ENCODE assay signal across 9 mouse cellular contexts in genomic region chr12:75176691-75177645, GRCm38 (mm10). TPM values are rescaled to one million over a fixed set of nuclear protein-coding genes. Genes with fewer than 3 reads are reported as not detected.
A peak's percentile ranks its signal among the peaks of the same experiment; 100 is the strongest.
DNase-seq lines count a peak whose midpoint lies in the region; ATAC-seq and TF ChIP-seq lines count a peak whose summit lies in the region.
"Had no signal": no experiment of that assay in that cellular context is flagged by ENCODE, and none has a peak within 500 bp of the region (broad histone marks: within the 10 kb centered on the region; RNA-seq: fewer than 3 reads in every experiment).

Gene Kcnh5 (minus strand): TSS chr12:75177332.

- TF ChIP-seq POLR2A in ES-Bruce4 (IDR thresholded peaks at IDR 0.05; ENCODE audit: insufficient read depth, low read length), result no peak

- no peak within 1 kb of the TSS for H3K9ac ChIP-seq in heart, embryonic 11.5 days (ENCODE audit: low read depth, low read length)
- peak within 1 kb of the TSS; percentile 30; the same call in 1 of the 2 replicates for H3K9ac ChIP-seq in ES-Bruce4 (ENCODE audit: low read depth, poor library complexity, severe bottlenecking)
- peak within 1 kb of the TSS; percentile 28 for H3K9ac ChIP-seq in embryonic facial prominence, embryonic 11.5 days (replicated peaks; ENCODE audit: low read length)
- H3K9ac ChIP-seq in neural tube, embryonic 12.5 days, result peak within 1 kb of the TSS; percentile 63

- WGBS in heart, embryonic 11.5 days (ENCODE audit: insufficient replicate concordance), result under 1% methylated on average over 41 of the region's 52 CpGs
- 0% methylated on average over 49 of the region's 52 CpGs for WGBS in embryonic facial prominence, embryonic 11.5 days
- WGBS in neural tube, embryonic 12.5 days, result under 1% methylated on average over 52 of the region's 52 CpGs

- peaks cover 10% of the 10 kb centered on the region for H3K4me1 ChIP-seq in heart, embryonic 11.5 days (ENCODE audit: control insufficient read depth, insufficient read depth, low read length)
- H3K4me1 ChIP-seq in ES-Bruce4 (ENCODE audit: control insufficient read depth, insufficient read depth, low read length), result no peaks in the 10 kb centered on the region
- no peaks in the 10 kb centered on the region for H3K4me1 ChIP-seq in embryonic facial prominence, embryonic 11.5 days (ENCODE audit: control insufficient read depth, insufficient read depth, low read length)
- H3K4me1 ChIP-seq in neural tube, embryonic 12.5 days, result peaks cover 18% of the 10 kb centered on the region

- H3K36me3 ChIP-seq in heart, embryonic 11.5 days (ENCODE audit: control insufficient read depth, insufficient read depth, low read length), result no peaks in the 10 kb centered on the region
- no peaks in the 10 kb centered on the region for H3K36me3 ChIP-seq in ES-Bruce4 (ENCODE audit: control insufficient read depth, insufficient read depth, low read length, poor library complexity, severe bottlenecking)
- H3K36me3 ChIP-seq in embryonic facial prominence, embryonic 11.5 days (replicated peaks; ENCODE audit: control insufficient read depth, insufficient read depth, low read depth, low read length), result no peaks in the 10 kb centered on the region
- H3K36me3 ChIP-seq in neural tube, embryonic 12.5 days, result no peaks in the 10 kb centered on the region

- no peak for TF ChIP-seq CTCF in ES-Bruce4 (IDR thresholded peaks at IDR 0.05; ENCODE audit: low read depth, low read length)

- ATAC-seq in heart, embryonic 11.5 days (replicated peaks; ENCODE audit: insufficient number of reproducible peaks, low FRiP score, low TSS enrichment), result peak; percentile 49; the same call in 1 of the 2 replicates
- ATAC-seq in embryonic facial prominence, embryonic 11.5 days (replicated peaks; ENCODE audit: insufficient number of reproducible peaks, low FRiP score, low TSS enrichment, low read depth), result peak; percentile 95
- peak; percentile 96 for ATAC-seq in neural tube, embryonic 12.5 days (ENCODE audit: low FRiP score, low read depth)
- ATAC-seq in CD4-positive, CD25-positive, alpha-beta regulatory T cell, adult 4 months, result no peak

- H3K27me3 ChIP-seq in heart, embryonic 11.5 days (ENCODE audit: control insufficient read depth, insufficient read depth, low read length), result peaks cover 53% of the 10 kb centered on the region
- H3K27me3 ChIP-seq in ES-Bruce4 (ENCODE audit: control insufficient read depth, insufficient read depth, low read length, poor library complexity, severe bottlenecking), result peaks cover 4% of the 10 kb centered on the region
- peaks cover 13% of the 10 kb centered on the region for H3K27me3 ChIP-seq in embryonic facial prominence, embryonic 11.5 days (ENCODE audit: control insufficient read depth, insufficient read depth, low read length)
- peaks cover 27% of the 10 kb centered on the region for H3K27me3 ChIP-seq in neural tube, embryonic 12.5 days (replicated peaks)

- H3K27ac ChIP-seq in heart, embryonic 11.5 days (ENCODE audit: low read depth, low read length), result no peak within 1 kb of the TSS
- H3K27ac ChIP-seq in ES-Bruce4 (ENCODE audit: insufficient read depth, low read length), result no peak within 1 kb of the TSS
- H3K27ac ChIP-seq in embryonic facial prominence, embryonic 11.5 days (replicated peaks; ENCODE audit: low read depth, low read length), result no peak within 1 kb of the TSS
- H3K27ac ChIP-seq in neural tube, embryonic 12.5 days, result no peak within 1 kb of the TSS

- DNase-seq in heart, adult 9 months (ENCODE audit: low spot score in 2 of 2), result no peak
- peak; percentile 79 for DNase-seq in embryonic facial prominence, embryonic 11.5 days (ENCODE audit: low spot score)
- peak; percentile 24 for DNase-seq in heart, postnatal 4 days
- peak; percentile 61 to 64 for DNase-seq in left cerebral cortex, adult 8-10 months (ENCODE audit: low spot score in 2 of 2)

- no peaks in the 10 kb centered on the region for H3K9me3 ChIP-seq in heart, embryonic 11.5 days (replicated peaks; ENCODE audit: control insufficient read depth, low read length)
- H3K9me3 ChIP-seq in ES-Bruce4 (replicated peaks; ENCODE audit: control insufficient read depth, insufficient read depth, low read length, poor library complexity, severe bottlenecking), result no peaks in the 10 kb centered on the region
- no peaks in the 10 kb centered on the region for H3K9me3 ChIP-seq in embryonic facial prominence, embryonic 11.5 days (replicated peaks; ENCODE audit: control insufficient read depth, low read length)
- no peaks in the 10 kb centered on the region for H3K9me3 ChIP-seq in neural tube, embryonic 12.5 days

- H3K4me3 ChIP-seq in heart, embryonic 11.5 days (ENCODE audit: low read depth, low read length), result peak within 1 kb of the TSS; percentile 42
- H3K4me3 ChIP-seq in ES-Bruce4 (ENCODE audit: low read depth, low read length), result peak within 1 kb of the TSS; percentile 62
- H3K4me3 ChIP-seq in embryonic facial prominence, embryonic 11.5 days (ENCODE audit: low read depth, low read length), result peak within 1 kb of the TSS; percentile 47
- H3K4me3 ChIP-seq in neural tube, embryonic 12.5 days, result peak within 1 kb of the TSS; percentile 52

- peak within 1 kb of the TSS; percentile 73 for H3K4me2 ChIP-seq in heart, embryonic 11.5 days
- H3K4me2 ChIP-seq in embryonic facial prominence, embryonic 11.5 days (ENCODE audit: low read depth, low read length), result peak within 1 kb of the TSS; percentile 89
- peak within 1 kb of the TSS; percentile 97 for H3K4me2 ChIP-seq in neural tube, embryonic 12.5 days (replicated peaks)

- TF ChIP-seq EP300 in ES-Bruce4 (IDR thresholded peaks at IDR 0.05; ENCODE audit: insufficient read depth, low read depth, low read length), result no peak

RNA-seq across cellular contexts. Expression of gene Kcnh5, which starts in this region (rescaled TPM):
- 0.06 TPM in 1 of 2 replicates, not detected in the other for polyA plus RNA-seq in heart, embryonic 11.5 days (2014; fragmentation: Nextera tagmentation; extraction: Ambion mirVana)
- not detected in 2 replicates for polyA plus RNA-seq in ES-Bruce4 (2011; ENCODE audit: insufficient read depth, insufficient read length, low read depth, missing spikeins)
- 0.10 and 0.15 TPM in 2 replicates for polyA plus RNA-seq in embryonic facial prominence, embryonic 11.5 days (2014; fragmentation: Nextera tagmentation; extraction: Ambion mirVana)
- total RNA-seq in heart, postnatal 4 days (2021), result not detected
- total RNA-seq in left cerebral cortex, adult 8-10 months (2022), result 10 to 100 TPM; 50.9 to 58.2 (median 53.6) TPM
- 0.95 and 1.00 TPM in 2 replicates for polyA plus RNA-seq in neural tube, embryonic 12.5 days (2016; fragmentation: Nextera tagmentation; extraction: Ambion mirVana)
- not detected for polyA plus RNA-seq in CD4-positive, CD25-positive, alpha-beta regulatory T cell, adult 4 months (2017; shearing (Covaris generic))
- total RNA-seq: liver, adult 2 months had no signal
- polyA plus RNA-seq: liver, adult 2 months had no signal

Comparison
In these comparisons a context has a peak if more than half of its experiments do, and no peak if none do; other contexts are left out.
1. RNA of gene Kcnh5 (total RNA-seq): 50.9 to 58.2 TPM in left cerebral cortex, adult 8-10 months; not detected in heart, postnatal 4 days; every median in the first group is over 10 times any median in the second.
2. Peak in ATAC-seq, H3K4me3 ChIP-seq and H3K4me2 ChIP-seq in heart, embryonic 11.5 days; RNA of the gene not detected or under 1 TPM.
3. Peak in DNase-seq, ATAC-seq, H3K4me3 ChIP-seq, H3K9ac ChIP-seq and H3K4me2 ChIP-seq in embryonic facial prominence, embryonic 11.5 days; RNA of the gene not detected or under 1 TPM.
4. Peak in DNase-seq in heart, postnatal 4 days; RNA of the gene not detected or under 1 TPM.
5. Peak in ATAC-seq, H3K4me3 ChIP-seq, H3K9ac ChIP-seq and H3K4me2 ChIP-seq in neural tube, embryonic 12.5 days; RNA of the gene not detected or under 1 TPM.
6. DNase-seq: peak in left cerebral cortex, adult 8-10 months (2 of 2); none in heart, adult 9 months (0 of 2).
7. Peak in every context shown above with its lines, with median percentiles within 50 percentile points of each other: H3K4me2 ChIP-seq and H3K4me3 ChIP-seq.